Mouse (Mus musculus): ENCODE data around the gene Dennd1c. TPM values are rescaled to one million over a fixed set of nuclear protein-coding genes. Genes with fewer than 3 reads are reported as not detected.
A peak's percentile ranks its signal among the peaks of the same experiment; 100 is the strongest.

Dennd1c gene
- total RNA-seq, 2 experiments from 2014 or later: 0.43 to 0.54 TPM

DNA sequence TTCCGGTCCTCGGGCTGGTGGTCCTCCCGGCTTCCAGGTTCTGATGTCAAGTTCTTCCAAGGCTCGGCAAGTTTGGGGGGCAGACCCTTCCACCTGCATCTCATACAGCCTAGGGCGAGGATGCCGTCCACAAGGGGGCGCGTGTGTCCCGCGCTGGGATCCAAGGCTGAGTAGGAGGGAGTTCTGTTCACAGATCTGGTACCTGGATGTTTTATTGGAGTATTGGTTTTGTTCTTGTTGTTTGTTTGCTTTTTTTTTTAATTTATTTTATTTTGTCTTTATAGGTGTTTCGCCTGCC is 18.3 kb upstream of the Dennd1c start:
- peak; percentile 76 to 82 for DNase-seq
- intact Hi-C loops (cut with DNase I): loop anchor here (5.0 kb wide), 2 partner anchors 71 to 241 kb away; no protein-coding TSS in a partner anchor

GRCm38 (mm10) chr17:57095855-57096622 is 17.7 kb upstream of the Dennd1c start:
- intact Hi-C loops (cut with DNase I): loop anchor here (5.0 kb wide), 2 partner anchors 71 to 241 kb away; no protein-coding TSS in a partner anchor
- DNase-seq: peak in 1 of 2 experiments; percentile 35

- intact Hi-C loops (cut with DNase I): no loop called here
- no peak for DNase-seq
These were observed 15.9 kb upstream of the Dennd1c start for GRCm38 (mm10) chr17:57094222-57094621.

DNA sequence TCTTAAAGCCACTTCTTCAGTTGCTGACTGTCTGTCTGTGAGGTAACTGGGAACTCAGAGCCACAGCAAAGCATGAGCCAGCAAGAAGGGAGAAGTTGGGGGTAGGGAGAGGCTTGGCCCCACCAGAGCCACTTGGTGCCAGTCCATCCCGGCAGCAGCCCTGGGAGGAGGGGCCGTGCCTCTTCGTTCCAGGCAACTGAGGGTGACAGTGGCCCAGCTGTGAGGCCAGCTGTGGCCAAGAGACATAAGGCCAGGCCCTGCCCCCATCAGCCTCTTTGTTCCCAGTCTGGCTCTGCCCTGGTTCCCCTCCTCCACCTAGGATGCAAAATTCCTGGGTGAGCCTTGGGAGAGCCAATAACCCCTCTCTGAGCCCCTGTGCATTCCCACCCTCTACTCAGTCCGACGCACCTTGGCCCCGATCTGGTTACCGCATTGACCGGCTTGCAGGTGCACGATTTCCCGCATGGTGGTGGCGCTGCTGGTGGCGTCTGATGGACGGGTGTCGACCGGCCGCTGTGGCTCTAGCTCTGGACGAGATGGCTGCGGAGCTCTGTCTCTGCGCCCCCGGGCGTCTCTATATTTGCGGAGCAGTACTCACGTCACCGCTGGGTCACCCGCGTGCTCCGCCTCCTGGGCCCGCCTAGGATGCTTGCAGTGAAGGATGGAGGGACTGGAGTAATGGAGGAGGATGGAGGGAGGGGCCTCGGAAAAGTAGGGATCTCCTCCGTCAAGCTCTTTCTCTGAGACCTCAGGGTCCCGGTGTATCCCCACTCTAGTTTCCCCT is 8.9 kb upstream of the Dennd1c start, which contains the start of gene Tubb4a:
Tubb4a (minus strand) TSS at position 734 of the 784 bp plus-strand sequence.
- DNase-seq: peak in 1 of 2 experiments; percentile 23
- intact Hi-C loops (cut with DNase I): no loop called here

GRCm38 (mm10) chr17:57085970-57086757 is 7.8 kb upstream of the Dennd1c start:
- intact Hi-C loops (cut with DNase I): no loop called here
- DNase-seq: no peak

- DNase-seq: no peak
- intact Hi-C loops (cut with DNase I): no loop called here
These were observed 4.2 kb upstream of the Dennd1c start for GRCm38 (mm10) chr17:57082481-57082880.

GRCm38 (mm10) chr17:57081234-57081842 is 3.0 kb upstream of the Dennd1c start:
- no peak for DNase-seq
- intact Hi-C loops (cut with DNase I): no loop called here

- intact Hi-C loops (cut with DNase I): no loop called here
These were observed 1.6 kb upstream of the Dennd1c start for GRCm38 (mm10) chr17:57079919-57080318.

GRCm38 (mm10) chr17:57076916-57077315 is 1.4 kb downstream of the Dennd1c start:
- intact Hi-C loops (cut with DNase I): no loop called here
- no peak for DNase-seq

More at GRCm38 (mm10) chr17:57079919-57080318, 1.6 kb upstream of the Dennd1c start:
- DNase-seq: no peak

GRCm38 (mm10) chr17:57070699-57071098 is 7.6 kb downstream of the Dennd1c start:
- no peak for DNase-seq
- intact Hi-C loops (cut with DNase I): no loop called here

- intact Hi-C loops (cut with DNase I): no loop called here
- DNase-seq: no peak
These were observed 8.0 kb downstream of the Dennd1c start for GRCm38 (mm10) chr17:57070272-57070671.

- intact Hi-C loops (cut with DNase I): loop anchor here (10.0 kb wide), 1 partner anchor 98 kb away; no protein-coding TSS in a partner anchor
- no peak for DNase-seq
These were observed 11.4 kb downstream of the Dennd1c start for GRCm38 (mm10) chr17:57066908-57067307.

GRCm38 (mm10) chr17:57063031-57063430 is 15.3 kb downstream of the Dennd1c start:
- no peak for DNase-seq
- intact Hi-C loops (cut with DNase I): loop anchor here (5.0 to 10.0 kb wide), 2 partner anchors 66 to 102 kb away; partner anchors contain the start of gene Alkbh7

- intact Hi-C loops (cut with DNase I): loop anchor here (5.0 to 10.0 kb wide), 2 partner anchors 65 to 102 kb away; partner anchors contain the start of gene Alkbh7
- no peak for DNase-seq
These were observed 15.8 kb downstream of the Dennd1c start for GRCm38 (mm10) chr17:57062548-57062947.

DNA sequence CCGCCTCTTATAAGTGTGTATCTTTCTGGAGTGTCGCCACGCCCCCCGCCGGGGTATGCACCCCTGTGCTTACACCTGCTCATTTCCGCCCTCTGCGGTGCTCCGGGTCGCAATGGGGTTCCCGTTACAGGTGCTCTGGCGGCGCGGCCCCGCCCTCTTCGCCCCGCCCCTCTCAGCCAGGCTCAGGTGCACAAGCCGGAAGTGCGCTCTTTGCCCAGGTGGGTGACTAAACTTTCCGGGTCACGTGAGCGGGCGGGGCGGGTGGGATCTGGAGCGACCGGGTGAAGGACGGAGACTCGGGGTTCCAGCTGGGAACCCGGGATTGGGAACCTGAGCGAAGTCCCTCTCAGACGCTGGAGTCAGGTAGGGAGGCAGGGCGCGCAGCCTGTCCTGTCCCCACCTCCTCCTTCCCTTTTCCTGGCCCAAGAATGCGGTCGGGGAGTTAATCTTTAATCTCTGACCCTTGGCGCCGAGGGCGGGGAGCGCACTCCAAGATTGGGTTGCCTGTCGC is 16.2 kb downstream of the Dennd1c start:
- intact Hi-C loops (cut with DNase I): loop anchor here (5.0 to 10.0 kb wide), 2 partner anchors 65 to 103 kb away; partner anchors contain the start of gene Alkbh7

GRCm38 (mm10) chr17:57061069-57061468 is 17.2 kb downstream of the Dennd1c start:
- intact Hi-C loops (cut with DNase I): loop anchor here (5.0 to 10.0 kb wide), 2 partner anchors 64 to 104 kb away; partner anchors contain the start of gene Alkbh7

More for the DNA sequence above, 16.2 kb downstream of the Dennd1c start:
- DNase-seq: no peak

GRCm38 (mm10) chr17:57060231-57060801 is 18.0 kb downstream of the Dennd1c start:
- peak; percentile 90 to 94 for DNase-seq
- intact Hi-C loops (cut with DNase I): loop anchor here (5.0 to 10.0 kb wide), 2 partner anchors 63 to 104 kb away; partner anchors contain the start of gene Alkbh7

More at GRCm38 (mm10) chr17:57061069-57061468, 17.2 kb downstream of the Dennd1c start:
- no peak for DNase-seq

DNA sequence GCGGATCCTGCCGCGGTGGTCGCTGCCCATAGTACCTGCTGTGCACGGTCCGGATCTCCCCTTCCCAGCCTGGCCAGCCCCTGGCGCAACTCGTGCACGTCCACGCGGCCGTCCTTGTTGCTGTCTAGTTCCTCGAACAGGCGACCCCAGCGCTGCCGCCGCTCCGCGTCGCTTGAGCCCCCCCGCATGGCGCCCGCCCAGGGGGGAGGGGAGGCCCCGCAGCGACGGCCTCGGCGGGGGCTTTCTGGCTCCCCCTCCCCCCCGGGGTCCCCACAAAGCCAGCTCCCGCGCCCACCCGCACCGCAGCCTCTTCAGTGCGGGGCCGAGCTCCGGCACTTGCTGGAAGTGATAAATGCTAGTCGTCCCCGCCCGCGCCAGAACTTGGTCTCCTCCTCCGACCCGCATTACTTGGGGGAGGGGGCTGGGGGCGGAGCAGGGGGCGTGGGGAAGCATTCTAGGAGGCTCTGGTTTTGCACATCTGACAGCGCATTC is 18.8 kb downstream of the Dennd1c start, which contains the start of gene Slc25a23:
Slc25a23 (minus strand) TSS at position 378 of the 492 bp plus-strand sequence.
- DNase-seq: peak; percentile 45 to 48

More for the DNA sequence above, 18.8 kb downstream of the Dennd1c start, which contains the start of gene Slc25a23:
- intact Hi-C loops (cut with DNase I): loop anchor here (5.0 kb wide), 1 partner anchor 232 kb away; no protein-coding TSS in a partner anchor
